Mouse (Mus musculus) ES-E14 (cell line): ENCODE results near the gene Zfp282.

Experiments used
- CHD2 ChIP-seq: IDR thresholded peaks from 2 replicates; pipeline ENCODE4 v1.6.1; 2014; ENCODE audit warnings: mild to moderate bottlenecking, low read depth, low read length, inconsistent platforms
- HCFC1 ChIP-seq: IDR thresholded peaks from 2 replicates; pipeline ENCODE4 v1.6.1; 2012; ENCODE audit warnings: low read length, inconsistent platforms, borderline replicate concordance; ENCODE audit not compliant: insufficient read depth
- ZC3H11A ChIP-seq: IDR thresholded peaks from 2 replicates; pipeline ENCODE4 v1.6.1; 2012; ENCODE audit warnings: low read depth, mild to moderate bottlenecking, inconsistent platforms, low read length, borderline replicate concordance
- ZNF384 ChIP-seq: IDR thresholded peaks from 2 replicates; pipeline ENCODE4 v1.6.1; 2012; ENCODE audit warnings: low read depth, low read length, inconsistent platforms

DNA sequence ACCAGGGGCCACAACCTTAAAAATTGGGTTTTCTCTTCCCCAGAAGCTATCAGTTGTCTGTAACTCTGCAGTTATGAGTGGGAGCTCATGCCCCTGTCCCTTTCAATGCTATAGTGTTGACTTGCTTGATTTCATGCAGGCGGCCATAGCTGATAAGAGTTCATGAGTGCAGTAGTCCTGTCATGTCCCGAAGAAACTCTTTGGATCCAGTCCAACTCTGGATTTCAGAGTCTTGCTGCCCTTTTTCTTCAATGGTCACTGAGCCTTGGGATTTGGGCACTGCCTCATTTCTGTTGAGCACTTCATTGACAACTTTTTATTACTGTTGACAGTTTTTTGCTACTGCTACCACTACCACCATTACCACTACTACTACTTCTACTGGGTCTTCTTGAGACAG lies 39.4 kb upstream of the Zfp282 start:
- no peak for TF ChIP-seq HCFC1
- no peak for TF ChIP-seq ZC3H11A
- TF ChIP-seq CHD2: no peak
- TF ChIP-seq ZNF384: no peak
